Mouse (Mus musculus) kidney, embryonic 14.5 days (tissue): ENCODE measurements around the gene Mrpl49. TPM values are rescaled to one million over a fixed set of nuclear protein-coding genes. Genes with fewer than 3 reads are reported as not detected.

Experiments
- ATAC-seq: fragments of 200-750 bp; cut with Nextera tagmentation; 2 replicates; pipeline ENCODE4 v1.8.0; 2017; ENCODE audit warnings: moderate number of reproducible peaks, mild to moderate bottlenecking, moderate TSS enrichment, moderate library complexity; ENCODE audit not compliant: low FRiP score, low TSS enrichment
- H3K27ac ChIP-seq: fragments of 300-500 bp; sonication (generic); 2 replicates; pipeline ENCODE4 v1.5.1; 2014; ENCODE audit warnings: low read depth, mild to moderate bottlenecking, low read length, moderate library complexity, mixed read lengths
- H3K27me3 ChIP-seq: fragments of 300-500 bp; sonication (generic); 2 replicates; pipeline ENCODE4 v1.6.1; 2014; ENCODE audit warnings: mild to moderate bottlenecking, low read length; ENCODE audit not compliant: control insufficient read depth, insufficient read depth
- H3K36me3 ChIP-seq: fragments of 300-500 bp; sonication (generic); 2 replicates; pipeline ENCODE4 v1.6.1; 2014; ENCODE audit warnings: low read length, mixed read lengths; ENCODE audit not compliant: control insufficient read depth, insufficient read depth
- H3K4me1 ChIP-seq: fragments of 300-500 bp; sonication (generic); 2 replicates; pipeline ENCODE4 v1.6.1; 2014; ENCODE audit warnings: low read length, mixed read lengths; ENCODE audit not compliant: control insufficient read depth, insufficient read depth
- H3K4me2 ChIP-seq: fragments of 300-500 bp; sonication (generic); replicated peaks from 2 replicates; pipeline ENCODE4 v1.6.1; 2014; ENCODE audit warnings: low read depth, mild to moderate bottlenecking, low read length
- H3K4me3 ChIP-seq: fragments of 300-500 bp; sonication (generic); 2 replicates; pipeline ENCODE4 v1.5.1; 2014; ENCODE audit warnings: mild to moderate bottlenecking, low read length
- H3K9ac ChIP-seq: fragments of 300-500 bp; sonication (generic); 2 replicates; pipeline ENCODE4 v1.6.1; 2014; ENCODE audit warnings: low read depth, mild to moderate bottlenecking, low read length, moderate library complexity
- H3K9me3 ChIP-seq: fragments of 300-500 bp; sonication (generic); 2 replicates; pipeline ENCODE4 v1.6.1; 2016; ENCODE audit warnings: low read length; ENCODE audit not compliant: control insufficient read depth
- WGBS: fragments of 180-500 bp; shearing (Covaris S2); extraction: QIAGEN DNeasy Blood & Tissue Kit; methylation state at CpG from one replicate; pipeline ENCODE4 v1.1.7; 2014; 5-methylcytosine and 5-hydroxymethylcytosine counted together
- polyA plus RNA-seq: library from polyadenylated mRNA; unstranded; fragments of >200 nt; fragmentation: Nextera tagmentation; extraction: Ambion mirVana; gene quantifications from 2 replicates; pipeline ENCODE4 v1.2.1, GENCODE M21; 2014

Mrpl49 gene
- polyA plus RNA-seq: 77.3 and 89.5 TPM in 2 replicates

DNA sequence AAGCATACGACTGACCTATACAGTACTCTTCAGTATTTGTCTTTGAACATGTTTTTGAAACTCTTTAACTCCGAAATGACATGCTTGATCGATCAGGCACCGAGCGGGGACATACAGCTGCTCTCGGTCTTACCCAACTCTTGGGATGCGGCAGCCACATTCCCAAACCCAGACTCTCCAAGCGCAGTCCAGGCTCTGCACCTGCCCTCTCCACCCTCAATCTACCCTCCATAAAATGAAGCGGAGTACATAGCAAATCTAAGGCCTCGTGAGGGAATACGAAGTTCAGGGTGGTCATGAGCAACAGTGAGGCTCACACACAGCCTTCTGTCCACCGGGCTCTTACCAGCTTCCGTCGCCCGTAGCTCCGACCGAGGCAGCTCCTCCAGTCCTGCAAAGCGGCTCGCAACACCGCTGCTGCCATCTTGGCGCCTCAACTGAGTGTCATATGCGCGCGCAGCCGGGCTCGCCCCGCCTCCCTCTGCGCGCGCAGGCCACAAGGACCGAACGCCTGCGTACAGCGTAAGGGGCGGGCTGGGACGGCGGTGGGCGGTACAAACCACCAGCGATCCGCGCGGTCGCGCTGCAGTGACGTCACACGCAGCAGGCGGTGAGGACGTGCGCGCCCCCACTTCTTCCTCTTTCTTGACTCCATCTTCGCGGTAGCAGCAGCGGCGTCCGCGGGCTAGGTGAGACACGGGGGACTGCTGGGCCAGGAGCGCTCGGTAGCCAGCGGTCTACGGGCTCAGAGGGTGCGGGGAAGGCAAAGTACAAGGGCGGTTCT lies at the start of gene Mrpl49, which contains the start of gene Fau:
Gene Mrpl49, minus strand, starts transcription at position 473 of the 784 bp plus-strand sequence.
Gene Fau, plus strand, starts transcription at position 532 of the 784 bp plus-strand sequence.
- under 1% methylated on average over 58 of the region's 63 CpGs for WGBS
- H3K4me3 ChIP-seq: peak within 1 kb of the TSS; percentile 82
- no peaks in the 10 kb centered on the region for H3K27me3 ChIP-seq
- H3K9ac ChIP-seq: peak within 1 kb of the TSS; percentile 88
- peaks cover 51% of the 10 kb centered on the region for H3K36me3 ChIP-seq
- peak within 1 kb of the TSS; percentile 84 for H3K4me2 ChIP-seq
- ATAC-seq: peak; percentile 87
- H3K27ac ChIP-seq: peak within 1 kb of the TSS; percentile 63
- peaks cover 14% of the 10 kb centered on the region for H3K4me1 ChIP-seq
- no peaks in the 10 kb centered on the region for H3K9me3 ChIP-seq

DNA sequence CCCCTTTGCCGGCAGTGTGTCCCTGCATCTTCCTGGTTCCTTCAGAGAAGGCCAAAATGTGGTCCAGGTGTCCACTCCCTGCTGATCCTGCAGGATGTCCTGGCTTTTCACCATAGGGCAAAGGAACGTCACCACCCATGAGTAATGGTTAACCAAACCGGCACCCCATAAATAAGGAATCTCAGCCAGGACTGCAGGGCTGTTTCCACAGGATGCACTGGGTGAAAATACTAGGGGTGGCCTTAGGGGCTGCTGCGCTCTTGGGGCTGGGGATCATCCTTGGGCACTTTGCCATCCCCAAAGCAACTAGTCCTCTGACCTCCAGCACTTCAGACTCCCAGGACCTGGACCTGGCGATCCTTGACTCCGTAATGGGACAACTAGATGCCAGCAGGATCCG lies 48.0 kb upstream of the Mrpl49 start, which contains the start of gene Naaladl1:
Gene Naaladl1, plus strand, starts transcription at position 197 of the 400 bp plus-strand sequence.
- H3K36me3 ChIP-seq: no peaks in the 10 kb centered on the region
- no peak for ATAC-seq
- no peaks in the 10 kb centered on the region for H3K4me1 ChIP-seq
- no peak within 1 kb of the TSS for H3K9ac ChIP-seq
- H3K4me2 ChIP-seq: no peak within 1 kb of the TSS
- no peaks in the 10 kb centered on the region for H3K9me3 ChIP-seq
- no peak within 1 kb of the TSS for H3K4me3 ChIP-seq
- WGBS: 88% methylated on average over 7 of the region's 7 CpGs
- H3K27ac ChIP-seq: no peak within 1 kb of the TSS
- H3K27me3 ChIP-seq: no peaks in the 10 kb centered on the region

DNA sequence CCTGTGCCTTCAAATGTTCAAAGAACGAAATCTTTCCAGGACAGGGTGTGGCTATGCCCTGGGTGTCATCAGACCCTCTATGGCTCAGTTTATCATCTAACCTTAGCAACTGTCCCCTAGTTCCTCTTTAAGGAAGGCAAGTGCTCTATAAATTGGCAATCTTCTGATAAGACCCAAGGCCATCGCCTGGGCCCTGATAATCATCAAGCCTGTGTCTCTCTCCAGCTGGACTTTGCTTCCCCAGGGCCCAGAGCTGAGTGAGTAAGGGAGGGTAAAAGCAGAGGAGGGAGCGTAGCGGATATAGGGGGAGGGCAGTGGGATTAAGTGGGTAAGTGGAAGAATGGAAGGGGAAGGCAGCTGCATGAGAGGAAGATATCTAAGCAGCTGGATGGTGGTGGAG lies 46.9 kb upstream of the Mrpl49 start:
- 74% methylated on average over 4 of the region's 4 CpGs for WGBS
- Histone ChIP-seq H3K4me3 (no peak overlapping the region), H3K36me3 (no peaks in the 10 kb centered on the region), H3K9me3 (no peaks in the 10 kb centered on the region), H3K27me3 (no peaks in the 10 kb centered on the region), H3K4me1 (no peaks in the 10 kb centered on the region), H3K9ac (no peak overlapping the region), H3K27ac (no peak overlapping the region), H3K4me2 (no peak overlapping the region)
- ATAC-seq: no peak

GRCm38 (mm10) chr19:6102169-6102853 lies 44.7 kb upstream of the Mrpl49 start:
- no peak overlapping the region for H3K9ac ChIP-seq
- no peaks in the 10 kb centered on the region for H3K4me1 ChIP-seq
- no peak overlapping the region for H3K4me3 ChIP-seq
- peaks cover 6% of the 10 kb centered on the region for H3K36me3 ChIP-seq
- no peak overlapping the region for H3K27ac ChIP-seq
- H3K4me2 ChIP-seq: no peak overlapping the region
- WGBS: 76% methylated on average over 6 of the region's 6 CpGs
- H3K27me3 ChIP-seq: no peaks in the 10 kb centered on the region
- no peaks in the 10 kb centered on the region for H3K9me3 ChIP-seq
- no peak for ATAC-seq

- Histone ChIP-seq H3K36me3 (peaks cover 6% of the 10 kb centered on the region), H3K4me1 (no peaks in the 10 kb centered on the region), H3K27ac (no peak overlapping the region), H3K4me3 (no peak overlapping the region), H3K4me2 (no peak overlapping the region), H3K9me3 (no peaks in the 10 kb centered on the region), H3K27me3 (no peaks in the 10 kb centered on the region), H3K9ac (no peak overlapping the region)
- WGBS: 67% methylated on average over 6 of the region's 6 CpGs
- ATAC-seq: no peak
Observed at GRCm38 (mm10) chr19:6101186-6101585, 43.6 kb upstream of the Mrpl49 start.

- Histone ChIP-seq H3K9me3 (no peaks in the 10 kb centered on the region), H3K27ac (no peak overlapping the region), H3K4me2 (no peak overlapping the region), H3K4me3 (no peak overlapping the region), H3K9ac (no peak overlapping the region), H3K36me3 (peaks cover 22% of the 10 kb centered on the region), H3K4me1 (no peaks in the 10 kb centered on the region), H3K27me3 (no peaks in the 10 kb centered on the region)
- WGBS: 94% methylated on average over 3 of the region's 3 CpGs
- ATAC-seq: no peak
Observed at GRCm38 (mm10) chr19:6097847-6098246, 40.3 kb upstream of the Mrpl49 start.

DNA sequence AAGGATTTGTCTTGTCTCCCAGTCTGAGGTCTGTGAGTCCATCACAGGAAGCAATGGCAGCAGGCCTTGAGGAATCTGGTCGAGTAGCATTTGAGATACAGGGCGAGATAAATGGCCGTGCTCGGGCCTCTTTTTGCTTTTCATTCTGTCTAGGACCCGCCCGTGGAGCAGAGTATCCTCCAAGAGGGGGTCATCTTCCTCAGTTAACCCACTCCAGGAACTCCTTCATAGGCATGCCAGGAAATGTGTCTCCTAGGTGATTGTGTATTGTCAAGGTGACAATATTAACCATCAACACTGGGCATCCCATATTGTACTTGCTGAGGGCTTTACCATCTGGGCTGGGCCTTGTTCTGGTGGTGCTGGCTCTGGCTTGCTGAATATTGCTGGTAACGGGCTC lies 36.5 kb upstream of the Mrpl49 start, which contains the start of gene AC131692.1:
Gene AC131692.1, plus strand, starts transcription at position 301 of the 400 bp plus-strand sequence.
- peaks cover 55% of the 10 kb centered on the region for H3K36me3 ChIP-seq
- H3K4me3 ChIP-seq: no peak within 1 kb of the TSS
- no peak within 1 kb of the TSS for H3K27ac ChIP-seq
- H3K27me3 ChIP-seq: no peaks in the 10 kb centered on the region
- no peak within 1 kb of the TSS for H3K9ac ChIP-seq
- H3K4me1 ChIP-seq: no peaks in the 10 kb centered on the region
- ATAC-seq: no peak
- H3K9me3 ChIP-seq: no peaks in the 10 kb centered on the region
- 91% methylated on average over 7 of the region's 7 CpGs for WGBS
- H3K4me2 ChIP-seq: no peak within 1 kb of the TSS

DNA sequence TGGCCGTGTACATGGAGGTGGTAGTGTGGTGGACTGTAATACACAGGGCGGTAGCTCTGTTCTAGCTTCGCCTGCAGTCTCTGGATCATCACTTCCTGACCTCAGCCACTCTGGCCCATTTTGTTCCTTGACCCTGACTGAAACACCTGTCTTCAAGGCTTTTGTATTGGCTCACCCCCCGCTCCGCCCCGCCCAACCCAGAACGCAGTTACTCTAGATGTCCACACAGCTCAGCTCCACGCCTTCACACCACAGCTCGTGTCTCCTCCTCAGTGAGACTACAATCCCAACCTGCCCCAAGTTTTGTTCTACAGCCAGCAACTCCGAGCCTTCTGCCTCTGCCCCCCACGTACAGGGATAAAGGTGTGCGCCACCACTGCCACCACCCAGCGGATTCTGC lies 31.3 kb upstream of the Mrpl49 start:
- H3K9ac ChIP-seq: no peak overlapping the region
- no peak overlapping the region for H3K27ac ChIP-seq
- H3K4me2 ChIP-seq: no peak overlapping the region
- peaks cover 9% of the 10 kb centered on the region for H3K4me1 ChIP-seq
- no peaks in the 10 kb centered on the region for H3K27me3 ChIP-seq
- H3K4me3 ChIP-seq: no peak overlapping the region
- no peaks in the 10 kb centered on the region for H3K9me3 ChIP-seq
- ATAC-seq: no peak
- H3K36me3 ChIP-seq: peaks cover 58% of the 10 kb centered on the region
- WGBS: 94% methylated on average over 13 of the region's 13 CpGs

GRCm38 (mm10) chr19:6085417-6085879 lies 27.9 kb upstream of the Mrpl49 start:
- Histone ChIP-seq H3K4me2 (peak overlapping the region; percentile 63), H3K4me1 (peaks cover 14% of the 10 kb centered on the region), H3K27ac (no peak overlapping the region), H3K36me3 (peaks cover 56% of the 10 kb centered on the region), H3K4me3 (peak overlapping the region; percentile 71), H3K27me3 (no peaks in the 10 kb centered on the region), H3K9me3 (no peaks in the 10 kb centered on the region), H3K9ac (peak overlapping the region; percentile 76)
- WGBS: 1% methylated on average over 17 of the region's 17 CpGs
- ATAC-seq: peak; percentile 88
